In the genomic region with DNA sequence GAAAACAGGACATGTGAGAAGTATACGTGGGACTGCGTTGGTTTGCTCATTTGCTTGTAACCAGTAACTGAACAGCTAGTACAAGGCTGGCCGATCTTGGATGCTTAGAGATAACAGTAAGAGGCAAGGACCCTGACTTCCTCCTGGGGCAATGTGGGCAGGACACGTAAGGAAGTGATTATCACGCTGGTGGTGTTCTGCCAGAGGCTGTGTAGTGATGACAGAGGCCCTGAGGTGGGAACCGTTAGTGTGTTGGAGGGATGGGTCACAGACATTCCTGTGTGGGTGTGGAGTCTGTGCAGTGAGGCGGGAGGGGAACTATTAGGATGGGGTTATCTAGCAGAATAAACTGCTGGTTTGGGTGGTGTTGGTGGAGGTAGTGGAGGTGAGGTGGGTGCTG, we compare ENCODE assay signal across 16 mouse cellular contexts.
DNase-seq lines count a peak whose midpoint lies in the region; ATAC-seq and TF ChIP-seq lines count a peak whose summit lies in the region.
"Had no signal": no experiment of that assay in that cellular context is flagged by ENCODE, and none has a peak within 500 bp of the region (broad histone marks: within the 10 kb centered on the region; RNA-seq: fewer than 3 reads in every experiment).

No protein-coding gene starts in this region.

- H3K36me3 ChIP-seq in G1E (replicated peaks), result peaks cover 61% of the 10 kb centered on the region
- H3K36me3 ChIP-seq in liver, postnatal 0 days (replicated peaks; ENCODE audit: insufficient read depth, low read length), result peaks cover 11% of the 10 kb centered on the region
- H3K36me3 ChIP-seq in thymus, adult 2 months (ENCODE audit: control insufficient read depth, insufficient read depth, low read length), result no peaks in the 10 kb centered on the region
- H3K36me3 ChIP-seq: neural tube, embryonic 13.5 days had no signal

- peak; percentile 77 for DNase-seq in 3T3-L1 (ENCODE audit: low read depth, low spot score)
- DNase-seq in G1E (ENCODE audit: low spot score), result peak; percentile 77
- no peak for DNase-seq in liver, postnatal 0 days
- DNase-seq in embryo, embryonic 10.5 days (ENCODE audit: low spot score), result no peak
- no peak for DNase-seq in thymus, adult 2 months
- no peak for DNase-seq in frontal cortex, adult 2 months (ENCODE audit: extremely low spot score in 1 of 2, low spot score in 1 of 2)
- DNase-seq: cerebellum, adult 2 months; embryo, embryonic 11 days; heart, postnatal 4 days; kidney, adult 8-10 months; right cerebral cortex, postnatal 4 days had no signal

- ATAC-seq in G1E (ENCODE audit: extremely low read depth, insufficient number of reproducible peaks, low FRiP score, poor library complexity, severe bottlenecking), result peak; percentile 92
- peak; percentile 78 for ATAC-seq in granulocyte monocyte progenitor cell, adult 5-6 weeks (replicated peaks; ENCODE audit: poor library complexity, severe bottlenecking)
- ATAC-seq in liver, postnatal 0 days, result peak; percentile 44; the same call in 1 of the 2 replicates
- ATAC-seq: forebrain, embryonic 13.5 days; hindbrain, postnatal 0 days; Patski had no signal

- TF ChIP-seq POLR2A in thymus, adult 2 months (IDR thresholded peaks at IDR 0.05; ENCODE audit: control insufficient read depth, extremely low read depth, insufficient read depth, low read length, poor library complexity), result no peak

- no peak overlapping the region for H3K27ac ChIP-seq in liver, postnatal 0 days (ENCODE audit: low read depth)
- no peak overlapping the region for H3K27ac ChIP-seq in thymus, adult 2 months (ENCODE audit: control insufficient read depth, insufficient read depth, low read length)
- H3K27ac ChIP-seq: forebrain, embryonic 13.5 days; hindbrain, postnatal 0 days; neural tube, embryonic 13.5 days had no signal

- H3K4me3 ChIP-seq in G1E (ENCODE audit: low read depth, low read length), result peak overlapping the region; percentile 10; the same call in 1 of the 2 replicates
- H3K4me3 ChIP-seq in liver, postnatal 0 days (ENCODE audit: low read depth, low read length), result no peak overlapping the region
- no peak overlapping the region for H3K4me3 ChIP-seq in thymus, adult 2 months (ENCODE audit: control insufficient read depth, insufficient read depth, low read length)
- H3K4me3 ChIP-seq: forebrain, embryonic 13.5 days; neural tube, embryonic 13.5 days had no signal

- 29% methylated on average over 7 of the region's 7 CpGs for WGBS in liver, postnatal 0 days (ENCODE audit: insufficient replicate concordance)
- 45% methylated on average over 7 of the region's 7 CpGs for WGBS in thymus, adult 2 months

- TF ChIP-seq CTCF in G1E (IDR thresholded peaks at IDR 0.05; ENCODE audit: low read depth, low read length), result no peak
- no peak for TF ChIP-seq CTCF in liver, postnatal 0 days (IDR thresholded peaks at IDR 0.05; ENCODE audit: low read depth)
- TF ChIP-seq CTCF in thymus, adult 2 months (IDR thresholded peaks at IDR 0.05; ENCODE audit: borderline replicate concordance, control insufficient read depth, extremely low read depth, insufficient read depth, low read length, poor library complexity), result no peak

- no peaks in the 10 kb centered on the region for H3K9me3 ChIP-seq in G1E (replicated peaks)
- 0 out of 2 replicates have a peak, but pooled peaks cover 3% of the 10 kb centered on the region for H3K9me3 ChIP-seq in liver, postnatal 0 days (ENCODE audit: low read length)
- H3K9me3 ChIP-seq: forebrain, embryonic 13.5 days had no signal

- TF ChIP-seq EP300 in liver, postnatal 0 days (IDR thresholded peaks at IDR 0.05; ENCODE audit: low read depth), result no peak; the same call in 1 of the 2 replicates

- no peak overlapping the region for H3K4me2 ChIP-seq in liver, postnatal 0 days (ENCODE audit: low read depth, low read length)
- H3K4me2 ChIP-seq: forebrain, embryonic 13.5 days; neural tube, embryonic 13.5 days had no signal

- no peaks in the 10 kb centered on the region for H3K27me3 ChIP-seq in G1E (ENCODE audit: insufficient read depth, low read length)
- no peaks in the 10 kb centered on the region for H3K27me3 ChIP-seq in liver, postnatal 0 days (ENCODE audit: insufficient read depth, low read length)
- no peaks in the 10 kb centered on the region for H3K27me3 ChIP-seq in thymus, adult 2 months (ENCODE audit: control insufficient read depth, insufficient read depth, low read length)
- H3K27me3 ChIP-seq: forebrain, embryonic 13.5 days; neural tube, embryonic 13.5 days; Patski had no signal

- H3K9ac ChIP-seq in liver, postnatal 0 days (replicated peaks), result no peak overlapping the region
- H3K9ac ChIP-seq: forebrain, embryonic 13.5 days; neural tube, embryonic 13.5 days had no signal

- peaks cover 54% of the 10 kb centered on the region for H3K4me1 ChIP-seq in G1E (ENCODE audit: insufficient read depth, low read depth, low read length)
- peaks cover 30% of the 10 kb centered on the region for H3K4me1 ChIP-seq in liver, postnatal 0 days (ENCODE audit: insufficient read depth)
- H3K4me1 ChIP-seq in thymus, adult 2 months (replicated peaks; ENCODE audit: control insufficient read depth, insufficient read depth, low read length), result peaks cover 4% of the 10 kb centered on the region
- H3K4me1 ChIP-seq: forebrain, embryonic 13.5 days; neural tube, embryonic 13.5 days had no signal

Comparison
In these comparisons a context has a peak if more than half of its experiments do, and no peak if none do; other contexts are left out.
1. DNase-seq: peak in 3T3-L1 (single experiment) and G1E (single experiment); none in liver, postnatal 0 days (single experiment), embryo, embryonic 10.5 days (single experiment), thymus, adult 2 months (single experiment) and frontal cortex, adult 2 months (0 of 2).
2. Peak in every context shown above with its lines, with median percentiles within 50 percentile points of each other: ATAC-seq.